Mouse (Mus musculus) kidney, postnatal 0 days (tissue): Measurements from ENCODE around the gene Pex6. TPM values are rescaled to one million over a fixed set of nuclear protein-coding genes. Genes with fewer than 3 reads are reported as not detected.

Experiments used
- ATAC-seq: fragments of 200-750 bp; cut with Nextera tagmentation; replicated peaks from 2 replicates; pipeline ENCODE4 v1.8.0; 2017; ENCODE audit warnings: low read depth, moderate number of reproducible peaks, moderate TSS enrichment, moderate library complexity; ENCODE audit not compliant: low FRiP score
- DNase-seq: peaks from one replicate; pipeline ENCODE4 v3.0.0-alpha.2; 2016; ENCODE audit warnings: low spot score
- H3K27ac ChIP-seq: fragments of 300-500 bp; sonication (generic); 2 replicates; pipeline ENCODE4 v1.5.1; 2014; ENCODE audit warnings: mild to moderate bottlenecking
- H3K27me3 ChIP-seq: fragments of 300-500 bp; sonication (generic); 2 replicates; pipeline ENCODE4 v1.6.1; 2014; ENCODE audit warnings: low read length, mixed read lengths; ENCODE audit not compliant: insufficient read depth
- H3K36me3 ChIP-seq: fragments of 300-500 bp; sonication (generic); 2 replicates; pipeline ENCODE4 v1.6.1; 2014; ENCODE audit warnings: low read length, mixed read lengths; ENCODE audit not compliant: insufficient read depth
- H3K4me1 ChIP-seq: fragments of 300-500 bp; sonication (generic); replicated peaks from 2 replicates; pipeline ENCODE4 v1.6.1; 2014; ENCODE audit warnings: antibody characterized with exemption, low read length, mixed read lengths; ENCODE audit not compliant: insufficient read depth
- H3K4me2 ChIP-seq: fragments of 300-500 bp; sonication (generic); 2 replicates; pipeline ENCODE4 v1.6.1; 2014; ENCODE audit warnings: mild to moderate bottlenecking, low read length, moderate library complexity, mixed read lengths
- H3K4me3 ChIP-seq: fragments of 300-500 bp; sonication (generic); replicated peaks from 2 replicates; pipeline ENCODE4 v1.5.1; 2014; ENCODE audit warnings: low read depth, low read length
- H3K9ac ChIP-seq: fragments of 300-500 bp; sonication (generic); 2 replicates; pipeline ENCODE4 v1.6.1; 2014; ENCODE audit warnings: low read depth, low read length
- H3K9me3 ChIP-seq: fragments of 300-500 bp; sonication (generic); replicated peaks from 2 replicates; pipeline ENCODE4 v1.6.1; 2016; ENCODE audit warnings: low read length, inconsistent platforms, mixed read lengths
- CTCF ChIP-seq: IDR thresholded peaks from 2 replicates; pipeline ENCODE4 v1.5.1; 2016; ENCODE audit warnings: antibody characterized with exemption, low read depth, mild to moderate bottlenecking, moderate library complexity
- WGBS: fragments of 180-500 bp; shearing (Covaris S2); extraction: QIAGEN DNeasy Blood & Tissue Kit; methylation state at CpG from one replicate; pipeline ENCODE4 v1.1.7; 2014; 5-methylcytosine and 5-hydroxymethylcytosine counted together
- polyA plus RNA-seq: library from polyadenylated mRNA; unstranded; fragments of >200 nt; fragmentation: Nextera tagmentation; extraction: Ambion mirVana; gene quantifications from 2 replicates; pipeline ENCODE4 v1.2.1, GENCODE M21; 2015

Gene Pex6
- polyA plus RNA-seq, 1 experiment from 2014 or later = 25.6 TPM

- no peak overlapping the region for H3K4me3 ChIP-seq
- peaks cover 11% of the 10 kb centered on the region; the same call in 1 of the 2 replicates for H3K4me1 ChIP-seq
- no peak overlapping the region for H3K4me2 ChIP-seq
- H3K9ac ChIP-seq = no peak overlapping the region
- no peak for TF ChIP-seq CTCF
- no peak for ATAC-seq
- no peak for DNase-seq
- 84% methylated on average over 9 of the region's 9 CpGs for WGBS
- H3K36me3 ChIP-seq = peaks cover 21% of the 10 kb centered on the region
- no peaks in the 10 kb centered on the region for H3K9me3 ChIP-seq
- H3K27me3 ChIP-seq = no peaks in the 10 kb centered on the region
- H3K27ac ChIP-seq = no peak overlapping the region
These were observed 2.6 kb downstream of the Pex6 start for GRCm38 (mm10) chr17:46713849-46714248.

DNA sequence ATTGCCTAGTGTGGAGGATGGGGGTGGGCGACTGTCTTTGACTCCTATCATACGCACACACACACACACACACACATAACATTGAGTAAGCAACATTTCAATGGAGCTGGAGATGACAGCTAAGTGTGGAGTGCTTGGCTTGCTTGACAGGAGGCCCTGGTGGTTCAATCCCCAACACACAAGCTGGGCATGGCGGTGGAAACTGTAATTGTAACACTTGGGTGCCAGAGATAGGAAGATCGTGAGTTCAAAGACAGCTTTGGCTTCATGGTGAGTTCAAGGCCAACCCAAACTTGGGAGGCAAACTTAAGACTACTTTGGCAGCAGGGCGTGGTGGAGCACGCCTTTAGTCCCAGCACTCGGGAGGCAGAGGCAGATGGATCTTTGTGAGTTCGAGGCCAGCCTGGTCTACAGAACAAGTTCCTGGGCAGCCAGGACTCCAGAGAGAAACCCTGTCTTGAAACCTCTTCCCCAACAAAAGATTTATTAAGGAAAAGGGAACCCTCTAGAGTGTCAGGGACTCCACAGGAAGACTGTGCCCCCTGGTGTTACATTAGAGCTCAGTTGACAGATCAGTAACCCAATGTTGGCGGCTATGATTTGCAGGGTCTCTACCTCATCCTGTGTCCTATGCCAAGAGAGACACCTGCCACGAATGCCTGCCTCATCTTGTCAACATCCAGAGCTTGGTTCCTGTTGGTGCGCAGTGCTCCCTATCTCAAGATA lies 3.7 kb downstream of the Pex6 start:
- H3K4me3 ChIP-seq = no peak overlapping the region
- H3K4me1 ChIP-seq = peaks cover 11% of the 10 kb centered on the region; the same call in 1 of the 2 replicates
- no peak overlapping the region for H3K9ac ChIP-seq
- H3K27me3 ChIP-seq = no peaks in the 10 kb centered on the region
- TF ChIP-seq CTCF = peak; percentile 28; the same call in 1 of the 2 replicates
- H3K36me3 ChIP-seq = peaks cover 21% of the 10 kb centered on the region
- no peak overlapping the region for H3K4me2 ChIP-seq
- DNase-seq (no peak), ATAC-seq (no peak)
- WGBS = 93% methylated on average over 11 of the region's 11 CpGs
- no peaks in the 10 kb centered on the region for H3K9me3 ChIP-seq
- no peak overlapping the region for H3K27ac ChIP-seq

DNA sequence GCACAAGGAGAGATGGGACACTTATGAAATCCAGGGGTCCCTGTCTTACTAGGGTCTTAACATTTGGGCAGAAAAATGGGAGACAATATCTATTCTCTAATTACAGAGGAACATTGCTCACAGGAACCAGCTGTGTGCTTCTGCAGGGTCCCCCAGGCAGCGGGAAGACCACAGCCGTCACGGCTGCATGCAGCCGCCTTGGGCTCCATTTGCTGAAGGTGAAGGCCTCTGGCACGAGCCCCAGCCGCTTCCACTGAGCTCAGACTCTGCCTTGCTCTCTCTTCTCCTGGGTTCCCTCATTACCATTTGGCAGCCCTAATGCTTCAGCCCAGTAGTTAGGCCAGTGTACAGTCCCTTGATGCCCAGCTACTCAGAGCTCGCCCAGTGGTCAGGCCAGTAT lies 9.8 kb downstream of the Pex6 start:
- ATAC-seq = no peak
- no peak for TF ChIP-seq CTCF
- WGBS = 92% methylated on average over 7 of the region's 7 CpGs
- Histone ChIP-seq H3K27me3 (no peaks in the 10 kb centered on the region), H3K4me3 (no peak overlapping the region), H3K9me3 (no peaks in the 10 kb centered on the region), H3K4me2 (no peak overlapping the region), H3K4me1 (no peaks in the 10 kb centered on the region), H3K27ac (no peak overlapping the region), H3K36me3 (peaks cover 29% of the 10 kb centered on the region; the same call in 1 of the 2 replicates), H3K9ac (no peak overlapping the region)
- DNase-seq = no peak

- ATAC-seq (no peak), DNase-seq (no peak)
- no peak overlapping the region for H3K4me2 ChIP-seq
- no peak for TF ChIP-seq CTCF
- no peak overlapping the region for H3K9ac ChIP-seq
- no peak overlapping the region for H3K27ac ChIP-seq
- no peaks in the 10 kb centered on the region for H3K9me3 ChIP-seq
- no peaks in the 10 kb centered on the region for H3K27me3 ChIP-seq
- H3K36me3 ChIP-seq = peaks cover 23% of the 10 kb centered on the region; the same call in 1 of the 2 replicates
- H3K4me1 ChIP-seq = no peaks in the 10 kb centered on the region
- H3K4me3 ChIP-seq = no peak overlapping the region
- 81% methylated on average over 15 of the region's 20 CpGs for WGBS
These were observed 13.3 kb downstream of the Pex6 start for GRCm38 (mm10) chr17:46724477-46725084.

GRCm38 (mm10) chr17:46725273-46725672 lies 14.0 kb downstream of the Pex6 start:
- ATAC-seq (no peak; the same call in 1 of the 2 replicates), DNase-seq (peak; percentile 80)
- H3K9ac ChIP-seq = no peak overlapping the region
- H3K4me2 ChIP-seq = no peak overlapping the region
- no peak overlapping the region for H3K27ac ChIP-seq
- no peaks in the 10 kb centered on the region for H3K27me3 ChIP-seq
- no peak overlapping the region for H3K4me3 ChIP-seq
- H3K36me3 ChIP-seq = peaks cover 23% of the 10 kb centered on the region; the same call in 1 of the 2 replicates
- TF ChIP-seq CTCF = peak; percentile 69
- H3K9me3 ChIP-seq = no peaks in the 10 kb centered on the region
- H3K4me1 ChIP-seq = no peaks in the 10 kb centered on the region
- 51% methylated on average over 9 of the region's 9 CpGs for WGBS

DNA sequence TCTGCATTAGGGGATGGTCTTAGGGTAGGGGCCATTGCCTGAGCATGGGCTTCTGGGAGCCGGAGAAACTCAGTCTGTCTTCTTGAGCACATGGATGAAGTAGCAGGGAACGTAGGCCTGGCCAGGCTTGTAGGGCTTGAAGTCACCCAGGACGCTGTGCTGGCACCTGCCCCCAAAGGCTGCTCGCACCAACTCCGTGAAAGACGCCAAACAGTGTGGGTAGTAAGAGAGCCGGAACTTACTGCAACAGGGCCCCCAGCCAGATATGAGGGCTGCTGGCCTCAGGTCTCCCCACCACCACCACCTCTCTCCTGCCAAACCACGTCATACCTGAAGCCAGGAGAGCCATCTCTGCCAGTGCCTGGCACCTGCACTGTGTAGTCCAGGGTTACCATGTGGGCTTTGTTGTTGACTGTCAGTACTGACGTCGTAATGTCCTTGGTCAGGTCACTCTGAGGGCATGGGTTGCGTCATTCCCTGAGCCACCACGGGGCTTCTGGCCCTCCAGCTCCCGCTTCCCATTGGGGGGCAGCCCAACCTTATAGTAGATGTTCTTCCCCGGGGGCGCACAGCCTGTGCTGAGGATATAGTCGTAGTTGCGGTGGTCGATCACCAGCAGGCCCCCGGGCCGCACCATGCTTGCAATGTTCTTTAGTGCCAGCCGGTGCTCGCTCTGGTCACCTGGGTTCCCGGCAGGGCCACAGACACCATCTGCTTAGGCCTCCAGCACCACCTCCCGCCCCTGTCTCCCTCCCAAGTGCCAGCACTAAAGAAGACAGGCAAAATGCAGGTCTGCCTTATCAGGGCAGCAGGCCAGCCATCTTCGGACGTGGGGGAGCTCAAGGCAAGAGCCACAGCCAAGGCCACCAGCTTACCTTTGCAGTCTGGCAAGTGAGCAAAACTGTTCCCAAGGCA lies 14.7 kb downstream of the Pex6 start:
- no peak overlapping the region for H3K27ac ChIP-seq
- no peaks in the 10 kb centered on the region for H3K4me1 ChIP-seq
- H3K36me3 ChIP-seq = peaks cover 23% of the 10 kb centered on the region; the same call in 1 of the 2 replicates
- H3K9me3 ChIP-seq = no peaks in the 10 kb centered on the region
- DNase-seq (no peak), ATAC-seq (no peak)
- H3K4me2 ChIP-seq = no peak overlapping the region
- no peak overlapping the region for H3K9ac ChIP-seq
- 92% methylated on average over 26 of the region's 26 CpGs for WGBS
- no peak for TF ChIP-seq CTCF
- H3K27me3 ChIP-seq = no peaks in the 10 kb centered on the region
- H3K4me3 ChIP-seq = no peak overlapping the region
